Mouse (Mus musculus): ENCODE results near the gene Chgb. TPM values are rescaled to one million over a fixed set of nuclear protein-coding genes. Genes with fewer than 3 reads are reported as not detected.

Gene Chgb
- total RNA-seq, 2 experiments from 2014 or later = 0.12 to 0.18 TPM

- no peak for DNase-seq (ENCODE audit: low spot score in 2 of 2)
Measured at GRCm38 (mm10) chr2:132841071-132841470, 60.0 kb downstream of the Chgb start.

Other genes starting within 250 kb of the Chgb start
- gene Gpcpd1, start 193.5 kb upstream of the Chgb start, total RNA-seq (2021) = 10 to 100 TPM; 47.9 to 59.3 TPM
- 1 to 10 TPM; 4.4 to 5.6 TPM for gene Shld1, start 94.3 kb upstream of the Chgb start, total RNA-seq (2021)
- gene Trmt6, start 34.8 kb downstream of the Chgb start, total RNA-seq (2021) = 10 to 100 TPM; 11.6 to 14.1 TPM
- gene Mcm8, start 34.9 kb downstream of the Chgb start, total RNA-seq (2021) = 1 to 10 TPM; 3.6 to 3.7 TPM
- 10 to 100 TPM; 20.0 to 24.8 TPM for gene Crls1, start 65.4 kb downstream of the Chgb start, total RNA-seq (2021)
- gene Lrrn4, start 99.6 kb downstream of the Chgb start, total RNA-seq (2021) = under 1 TPM; 0.08 to 0.10 TPM
- not detected for gene Fermt1, start 164.6 kb downstream of the Chgb start, total RNA-seq (2021)

All from gastrocnemius, postnatal 4 days (tissue).